Mouse (Mus musculus) urinary bladder, postnatal 36 days (tissue): ENCODE data around the gene Kbtbd6.
A peak's percentile ranks its signal among the peaks of the same experiment; 100 is the strongest.
"Not testable (repeated sequence)": the region's sequence is repeated elsewhere in the genome, so short reads cannot be mapped to it uniquely, and the experiment has no call there.

Experiments
- DNase-seq, 2 experiments: peaks; one replicate each; pipeline ENCODE4 v3.0.0; 2022; ENCODE audit warnings: low spot score in 2 of 2, mixed read lengths in 1 of 2

Gene Kbtbd6

DNA sequence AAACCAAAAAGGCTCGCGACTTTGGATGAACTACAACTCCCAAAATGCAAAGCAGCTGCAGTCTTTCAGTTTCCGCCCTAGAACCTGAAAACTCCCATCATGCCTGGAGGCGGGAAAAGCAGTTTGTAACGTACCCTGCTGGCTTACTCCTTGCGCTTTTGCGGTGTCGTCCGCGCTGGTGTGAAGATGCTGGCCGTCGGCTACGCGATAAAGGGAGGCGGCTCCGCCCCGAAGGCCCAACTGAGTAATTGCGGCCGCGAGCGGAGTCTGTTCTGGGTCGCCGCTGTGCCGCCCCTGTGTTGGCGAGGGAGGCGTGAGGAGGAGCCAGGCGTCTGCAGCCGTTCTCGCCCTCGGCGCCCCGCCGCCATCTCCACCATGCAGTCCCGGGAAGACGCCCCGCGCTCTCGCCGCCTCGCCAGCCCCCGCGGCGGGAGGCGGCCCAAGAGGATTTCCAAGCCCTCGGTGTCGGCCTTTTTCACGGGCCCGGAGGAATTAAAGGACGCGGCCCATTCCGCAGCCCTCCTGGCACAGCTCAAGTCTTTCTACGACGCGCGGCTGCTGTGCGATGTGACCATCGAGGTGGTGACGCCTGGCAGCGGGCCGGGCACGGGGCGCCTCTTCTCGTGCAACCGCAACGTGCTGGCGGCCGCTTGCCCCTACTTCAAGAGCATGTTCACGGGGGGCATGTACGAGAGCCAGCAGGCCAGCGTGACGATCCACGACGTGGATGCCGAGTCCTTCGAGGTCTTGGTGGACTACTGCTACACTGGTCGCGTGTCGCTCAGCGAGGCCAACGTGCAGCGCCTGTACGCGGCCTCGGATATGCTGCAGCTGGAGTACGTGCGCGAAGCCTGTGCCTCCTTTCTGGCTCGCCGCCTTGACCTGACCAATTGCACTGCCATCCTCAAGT lies at the start of gene Kbtbd6:
Gene Kbtbd6 (plus strand): TSS at position 155 of the 910 bp plus-strand sequence.
- DNase-seq = peak; percentile 71 to 72

DNA sequence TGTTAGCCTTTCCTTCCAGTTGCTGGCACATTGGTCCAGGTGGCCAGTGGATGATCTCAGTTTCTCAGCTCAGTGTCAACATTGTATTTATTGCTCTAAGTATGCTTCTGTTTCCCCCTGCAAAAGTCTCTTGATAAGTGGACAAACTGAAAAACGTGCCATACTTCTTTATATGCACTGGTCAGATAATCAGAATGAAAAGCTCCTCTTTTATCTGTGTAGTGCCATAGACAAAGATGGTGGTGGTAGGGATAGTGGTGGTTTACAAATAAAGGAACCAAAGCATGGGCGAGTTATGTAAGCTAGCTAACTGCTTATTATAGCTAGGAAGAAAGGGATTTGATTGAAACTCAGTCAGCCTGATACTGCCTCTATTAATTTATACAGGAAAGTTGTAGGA lies 44.0 kb upstream of the Kbtbd6 start:
- no peak for DNase-seq

DNA sequence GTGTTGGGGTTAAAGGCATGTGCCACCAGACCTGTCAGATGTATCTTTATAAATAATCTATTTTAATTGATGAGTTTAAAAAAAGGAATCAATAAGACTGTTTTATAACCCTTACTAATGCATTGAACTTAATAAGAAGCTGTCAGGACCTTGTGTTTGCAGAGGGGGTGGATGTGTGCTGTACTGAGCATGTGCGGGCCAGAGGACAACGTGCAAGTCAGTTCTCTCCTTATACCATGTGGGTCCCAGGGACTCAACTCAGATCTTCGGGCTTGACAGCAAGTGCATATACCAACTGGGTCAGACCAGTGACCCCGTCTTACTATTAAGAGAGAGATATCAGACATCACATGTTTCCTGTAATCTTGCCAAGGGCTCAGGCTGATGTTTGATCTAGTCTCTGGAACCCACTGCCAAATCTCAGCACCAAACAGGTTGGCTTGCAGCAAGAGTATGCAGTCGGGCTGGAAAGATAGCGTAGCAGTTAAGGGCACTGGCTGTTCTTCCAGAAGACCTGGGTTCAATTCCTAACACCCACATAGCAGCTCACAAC lies 42.3 kb upstream of the Kbtbd6 start:
- DNase-seq = no peak

DNA sequence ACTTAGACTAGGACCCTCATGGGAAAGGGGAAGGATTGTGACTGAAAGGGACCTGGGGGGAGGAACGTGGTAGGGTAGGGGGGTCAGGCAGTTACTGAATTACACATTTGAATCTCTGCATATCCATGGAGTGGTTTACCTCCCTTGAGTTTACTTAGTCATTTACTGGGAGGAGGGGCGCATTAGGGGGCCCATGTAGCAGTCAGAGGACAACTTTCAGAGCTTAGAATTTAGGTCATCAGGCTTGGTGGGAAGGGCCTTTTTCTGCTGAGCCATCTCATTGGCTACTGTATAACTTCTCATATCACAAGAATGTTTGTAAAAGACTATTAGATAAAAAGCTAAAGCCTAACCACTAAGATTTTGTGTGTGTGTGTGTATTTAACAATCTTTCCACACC lies 41.0 kb upstream of the Kbtbd6 start:
- no peak for DNase-seq

DNA sequence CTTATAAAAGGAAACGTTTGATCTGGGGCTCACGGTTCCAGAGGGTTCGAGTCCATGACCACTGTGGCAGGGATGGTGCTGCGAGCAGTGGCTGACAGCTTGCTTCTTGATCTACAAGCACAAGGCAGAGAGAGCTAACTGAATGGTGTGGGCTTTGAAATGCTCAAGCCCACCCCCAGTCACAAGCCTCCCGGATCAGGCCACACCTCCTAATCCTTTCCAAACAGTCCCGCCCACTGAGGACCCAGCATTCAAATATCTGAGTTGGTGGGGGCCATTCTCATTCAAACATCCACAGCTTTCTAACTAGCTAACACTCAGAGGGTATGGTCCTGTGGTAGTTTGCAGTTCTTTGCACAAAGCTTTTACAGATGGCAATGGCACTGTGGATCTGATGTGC lies 38.5 kb upstream of the Kbtbd6 start:
- DNase-seq = no peak

DNA sequence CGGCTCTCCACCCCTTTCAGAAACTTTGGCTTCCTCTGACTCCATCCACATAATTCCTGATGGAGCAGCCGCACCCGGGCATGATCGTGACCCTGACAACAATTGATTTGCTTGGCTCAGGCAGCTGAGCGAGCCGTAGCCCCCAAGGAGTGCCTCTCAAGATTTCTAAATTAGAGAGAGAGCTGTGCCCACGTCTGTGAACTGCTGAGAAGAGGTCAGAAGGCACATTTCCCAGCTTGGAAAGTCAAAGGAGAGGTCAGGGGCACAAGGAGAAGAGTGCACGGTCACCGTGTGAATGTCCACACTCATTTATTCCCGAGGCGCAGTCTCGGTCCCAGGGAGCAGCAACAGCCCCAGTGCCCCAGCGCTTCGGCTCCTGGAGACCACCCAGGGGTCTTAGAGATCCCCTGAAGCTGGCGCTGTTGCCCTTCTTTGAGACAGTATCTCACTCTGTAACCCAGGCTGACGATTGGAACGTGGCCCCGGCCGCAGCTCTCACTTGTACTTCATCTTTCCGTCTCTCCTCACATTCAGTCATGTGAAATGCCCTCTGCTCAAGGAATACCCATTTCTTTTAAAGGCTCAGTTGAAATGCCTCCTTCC lies 31.5 kb upstream of the Kbtbd6 start:
- DNase-seq = no peak

DNA sequence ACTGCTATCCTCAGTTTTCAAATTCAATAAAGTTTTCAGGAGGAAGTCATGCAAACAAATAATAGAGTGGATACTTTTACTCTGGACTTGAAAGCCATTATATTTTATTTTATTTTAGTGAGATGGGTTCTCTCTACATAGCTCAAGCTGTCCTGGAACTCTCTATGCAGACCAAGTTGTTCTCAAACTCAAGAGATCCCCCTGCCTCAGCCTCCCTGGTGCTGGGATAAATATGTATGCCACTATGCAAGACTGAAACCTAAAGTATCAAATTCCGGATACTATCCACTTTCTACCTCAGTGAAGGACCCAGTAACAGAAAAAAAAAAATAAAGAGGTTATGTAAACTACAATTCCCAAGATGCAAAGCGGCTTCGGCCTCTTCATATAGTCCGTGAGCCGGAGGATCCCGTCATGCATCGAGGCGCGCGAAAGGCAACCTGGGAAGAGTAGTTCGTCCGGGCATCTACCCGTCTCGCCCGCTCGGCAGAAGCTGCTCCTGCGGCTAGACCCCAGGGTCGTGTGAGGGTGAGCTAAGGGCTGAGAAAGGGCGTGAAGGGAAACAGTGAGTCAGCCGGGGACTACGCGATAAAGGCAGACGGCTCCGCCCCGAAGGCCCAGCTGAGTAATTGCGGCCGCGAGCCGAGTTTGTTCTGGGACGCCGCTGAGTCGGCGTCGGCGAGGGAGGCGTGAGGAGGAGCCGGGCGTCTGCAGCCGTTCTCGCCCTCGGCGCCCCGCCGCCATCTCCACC lies 25.5 kb upstream of the Kbtbd6 start, which contains the start of gene Kbtbd7:
Gene Kbtbd7 (plus strand): TSS at position 533 of the 751 bp plus-strand sequence.
- peak; percentile 91 to 96 for DNase-seq

DNA sequence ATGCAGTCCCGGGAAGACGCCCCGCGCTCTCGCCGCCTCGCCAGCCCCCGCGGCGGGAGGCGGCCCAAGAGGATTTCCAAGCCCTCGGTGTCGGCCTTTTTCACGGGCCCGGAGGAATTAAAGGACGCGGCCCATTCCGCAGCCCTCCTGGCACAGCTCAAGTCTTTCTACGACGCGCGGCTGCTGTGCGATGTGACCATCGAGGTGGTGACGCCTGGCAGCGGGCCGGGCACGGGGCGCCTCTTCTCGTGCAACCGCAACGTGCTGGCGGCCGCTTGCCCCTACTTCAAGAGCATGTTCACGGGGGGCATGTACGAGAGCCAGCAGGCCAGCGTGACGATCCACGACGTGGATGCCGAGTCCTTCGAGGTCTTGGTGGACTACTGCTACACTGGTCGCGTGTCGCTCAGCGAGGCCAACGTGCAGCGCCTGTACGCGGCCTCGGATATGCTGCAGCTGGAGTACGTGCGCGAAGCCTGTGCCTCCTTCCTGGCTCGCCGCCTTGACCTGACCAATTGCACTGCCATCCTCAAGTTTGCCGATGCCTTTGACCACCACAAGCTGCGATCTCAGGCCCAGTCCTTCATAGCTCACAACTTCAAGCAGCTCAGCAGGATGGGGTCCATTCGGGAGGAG lies 24.8 kb upstream of the Kbtbd6 start:
- not testable (repeated sequence) for DNase-seq

DNA sequence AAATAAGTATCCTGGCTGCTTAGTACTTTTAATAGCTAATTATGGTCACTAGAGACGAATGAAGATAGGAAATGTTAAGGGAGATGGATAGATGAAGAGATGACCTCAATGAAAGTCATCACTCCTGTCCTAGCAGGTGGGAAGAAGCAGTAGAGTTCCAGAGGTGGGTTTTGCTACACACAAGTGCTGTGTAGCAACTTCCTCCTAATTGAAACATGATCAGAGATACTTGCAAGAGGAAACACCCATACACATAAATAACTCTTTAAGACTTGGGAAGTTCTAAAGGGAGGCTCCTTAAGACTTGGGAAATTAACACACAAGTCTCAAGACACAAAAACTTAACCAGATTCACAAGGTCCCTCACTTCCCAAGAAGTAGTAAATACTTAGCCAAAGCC lies 17.6 kb upstream of the Kbtbd6 start:
- DNase-seq = no peak

DNA sequence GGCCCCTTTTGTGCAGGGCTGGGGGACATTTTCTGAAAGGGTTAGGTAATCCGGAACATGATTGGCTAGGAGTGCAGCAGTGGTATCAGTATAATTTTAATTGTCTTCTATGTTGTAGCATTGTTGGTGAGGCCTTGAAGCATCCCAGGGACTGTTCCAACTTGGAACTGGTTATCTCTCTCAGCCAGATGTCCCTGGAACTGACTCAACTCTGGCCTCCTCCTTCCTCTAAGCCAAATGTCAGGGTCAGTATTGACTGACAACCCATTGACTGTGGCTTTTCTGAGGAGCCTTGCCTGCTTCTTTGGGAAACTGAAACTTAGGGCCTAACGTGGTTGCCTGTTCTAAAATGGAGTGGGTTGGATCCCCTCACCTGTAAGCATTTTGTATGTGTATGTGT lies 11.0 kb upstream of the Kbtbd6 start:
- DNase-seq = no peak

DNA sequence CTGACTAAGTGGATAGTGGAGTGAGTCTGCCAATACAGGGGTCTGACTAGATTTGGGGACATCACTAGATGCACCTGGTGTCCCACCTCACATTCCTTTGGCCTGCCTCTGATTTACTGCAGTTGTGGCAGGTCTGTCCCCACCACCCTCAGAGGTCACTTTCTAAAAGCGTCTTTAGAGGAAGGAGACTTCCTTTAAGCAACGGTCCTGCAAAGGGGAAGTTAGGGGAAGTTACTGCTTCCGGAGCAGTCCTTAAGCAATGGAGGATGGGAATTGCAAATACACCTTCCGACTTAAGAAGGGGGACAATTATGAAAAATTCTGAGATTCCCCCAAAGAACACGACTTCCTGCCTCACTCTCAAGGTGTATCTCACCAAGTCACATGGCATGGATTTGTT lies 10.2 kb upstream of the Kbtbd6 start:
- no peak for DNase-seq

DNA sequence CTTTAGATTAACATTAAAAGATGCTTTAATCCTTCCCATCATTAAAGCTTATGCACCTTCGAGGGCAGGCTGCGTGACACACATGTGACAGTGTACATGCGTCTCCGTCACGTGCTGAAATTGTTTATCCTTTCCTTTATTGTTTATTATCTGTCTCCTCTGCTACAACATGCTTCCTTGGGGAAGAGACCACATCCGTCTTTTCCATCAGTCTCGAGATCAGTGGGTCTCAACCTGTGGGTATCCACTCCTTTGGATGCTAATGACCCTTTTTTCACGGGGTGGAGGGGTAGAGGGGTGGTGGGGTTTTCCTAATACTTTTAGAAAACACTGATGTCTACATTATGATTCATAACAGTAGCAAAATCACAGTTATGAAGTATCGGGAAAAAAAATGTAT lies 7.0 kb upstream of the Kbtbd6 start:
- no peak for DNase-seq

DNA sequence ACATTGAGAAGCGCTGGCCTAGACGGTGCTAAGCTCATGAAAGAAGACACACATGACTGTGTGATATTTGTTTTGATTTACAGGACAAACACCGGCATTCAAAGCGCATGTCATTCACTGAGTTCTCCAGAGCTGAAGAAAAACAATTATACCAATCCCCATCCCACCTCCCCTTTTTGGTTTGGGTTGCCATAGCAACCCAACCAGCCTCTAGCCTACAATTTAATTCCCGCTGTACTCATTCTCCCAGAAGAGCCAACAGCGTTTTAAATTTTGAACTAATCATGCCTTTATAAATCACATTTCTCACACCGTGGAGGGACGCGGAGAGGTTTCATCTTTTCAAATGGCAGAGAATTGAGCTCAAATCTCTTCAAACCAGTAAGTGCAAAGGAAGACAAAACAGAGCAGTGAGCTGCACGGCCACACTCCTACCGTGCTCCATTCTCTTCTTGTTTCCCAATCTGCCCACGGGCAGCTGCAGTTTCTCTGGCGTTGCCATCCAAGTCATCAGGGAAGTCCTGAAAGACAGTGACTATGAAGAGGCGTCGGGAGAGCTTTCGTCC lies 6.5 kb upstream of the Kbtbd6 start:
- no peak for DNase-seq

DNA sequence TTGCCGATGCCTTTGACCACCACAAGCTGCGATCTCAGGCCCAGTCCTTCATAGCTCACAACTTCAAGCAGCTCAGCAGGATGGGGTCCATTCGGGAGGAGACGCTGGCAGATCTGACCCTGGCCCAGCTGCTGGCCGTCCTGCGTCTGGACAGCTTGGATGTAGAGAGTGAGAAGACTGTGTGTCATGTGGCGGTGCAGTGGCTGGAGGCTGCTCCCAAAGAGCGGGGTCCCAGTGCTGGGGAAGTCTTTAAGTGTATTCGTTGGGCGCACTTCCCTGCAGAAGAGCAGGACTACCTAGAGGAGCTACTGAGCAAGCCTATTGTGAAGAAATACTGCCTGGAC lies 928 bp downstream of the Kbtbd6 start:
- DNase-seq = not testable (repeated sequence)

DNA sequence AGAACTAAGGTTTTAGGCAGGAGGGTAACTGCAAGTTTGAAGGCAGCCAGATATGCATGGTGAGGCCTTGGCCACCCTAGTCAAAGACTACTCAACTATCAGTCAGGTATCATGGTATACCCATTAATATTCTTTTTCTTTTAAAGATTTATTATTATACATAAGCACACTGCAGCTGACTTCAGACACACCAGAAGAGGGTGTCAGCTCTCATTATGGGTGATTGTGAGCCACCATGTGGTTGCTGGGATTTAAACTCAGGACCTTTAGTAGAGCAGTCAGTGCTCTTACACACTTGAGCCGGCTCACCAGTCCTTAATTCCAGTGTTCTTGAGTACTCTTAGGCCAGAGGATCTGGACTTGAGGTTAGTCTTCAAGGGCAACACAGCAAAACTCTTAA lies 8.8 kb downstream of the Kbtbd6 start:
- no peak for DNase-seq

DNA sequence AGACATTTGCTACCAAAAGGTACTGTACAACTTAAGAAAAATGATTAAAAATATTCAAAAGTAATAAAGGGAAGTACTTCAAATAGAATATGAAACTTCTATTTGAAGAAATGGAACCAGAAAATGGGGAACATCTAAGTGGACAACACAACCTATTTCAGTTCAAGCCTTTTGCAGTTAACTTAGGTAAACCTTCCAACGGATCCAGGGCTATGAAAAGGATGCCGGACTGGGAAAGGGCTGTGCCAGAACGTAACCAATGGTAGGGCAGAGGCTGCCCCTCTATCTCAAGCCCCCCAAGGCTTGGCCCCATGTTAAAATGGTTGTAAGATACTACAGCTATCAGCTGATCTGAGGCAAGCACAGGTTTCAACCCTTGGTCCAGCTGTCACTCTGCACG lies 9.4 kb downstream of the Kbtbd6 start:
- DNase-seq = no peak

DNA sequence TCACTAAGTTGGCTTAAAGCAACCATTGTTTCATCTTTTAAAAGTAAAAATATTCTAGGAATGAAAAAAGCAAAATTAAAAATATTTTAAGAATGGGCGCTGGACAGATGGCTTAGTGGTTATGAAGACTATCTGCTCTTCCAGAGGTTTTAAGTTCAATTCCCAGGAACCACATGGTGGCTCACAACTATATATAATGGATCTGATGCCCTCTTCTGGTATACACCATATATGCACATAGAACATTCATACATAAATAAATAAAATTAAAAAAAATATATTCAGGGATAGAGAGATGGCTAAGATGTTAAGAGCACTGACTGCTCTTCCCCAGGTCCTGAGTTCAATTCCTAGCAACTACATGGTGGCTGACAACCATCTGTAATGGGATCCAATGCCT lies 14.0 kb downstream of the Kbtbd6 start:
- DNase-seq = no peak

DNA sequence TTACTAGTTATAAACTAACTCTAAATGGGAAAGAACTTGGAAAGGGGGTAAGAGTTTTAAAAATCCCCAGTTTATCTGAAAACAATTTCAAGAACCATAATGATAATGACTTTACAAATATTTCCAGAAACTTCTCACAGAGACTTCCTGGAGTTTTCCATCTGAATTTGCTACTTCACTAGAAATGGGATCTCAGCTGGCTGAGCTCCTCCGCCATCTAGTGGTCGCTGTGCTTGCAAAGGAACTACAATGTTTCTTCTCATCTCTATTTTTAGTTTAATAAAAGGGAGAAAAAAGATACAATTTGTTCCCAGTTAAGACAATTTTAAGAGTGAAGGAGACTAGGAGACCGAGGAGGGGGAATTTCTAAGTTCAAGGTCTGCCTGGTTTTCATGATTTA lies 16.0 kb downstream of the Kbtbd6 start:
- DNase-seq = peak; percentile 35 to 52

DNA sequence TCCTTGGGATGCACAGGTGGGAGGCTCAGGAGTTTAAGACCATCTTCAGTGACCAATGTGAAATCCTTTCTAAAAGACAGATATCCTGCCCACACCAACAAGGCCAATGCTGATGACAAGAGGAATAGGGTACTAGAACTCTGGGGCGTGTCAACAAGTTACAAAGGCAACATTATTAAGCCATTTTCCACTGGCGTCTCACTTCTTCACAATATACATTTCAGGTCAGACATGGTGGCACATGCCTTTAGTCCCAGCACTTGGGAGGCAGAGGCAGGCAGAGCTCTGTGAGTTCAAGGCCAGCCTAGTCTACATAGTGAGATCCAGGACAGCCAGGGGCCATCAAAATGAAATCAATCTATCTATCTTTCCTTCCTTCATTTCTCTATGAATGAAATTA lies 21.7 kb downstream of the Kbtbd6 start:
- DNase-seq = no peak

DNA sequence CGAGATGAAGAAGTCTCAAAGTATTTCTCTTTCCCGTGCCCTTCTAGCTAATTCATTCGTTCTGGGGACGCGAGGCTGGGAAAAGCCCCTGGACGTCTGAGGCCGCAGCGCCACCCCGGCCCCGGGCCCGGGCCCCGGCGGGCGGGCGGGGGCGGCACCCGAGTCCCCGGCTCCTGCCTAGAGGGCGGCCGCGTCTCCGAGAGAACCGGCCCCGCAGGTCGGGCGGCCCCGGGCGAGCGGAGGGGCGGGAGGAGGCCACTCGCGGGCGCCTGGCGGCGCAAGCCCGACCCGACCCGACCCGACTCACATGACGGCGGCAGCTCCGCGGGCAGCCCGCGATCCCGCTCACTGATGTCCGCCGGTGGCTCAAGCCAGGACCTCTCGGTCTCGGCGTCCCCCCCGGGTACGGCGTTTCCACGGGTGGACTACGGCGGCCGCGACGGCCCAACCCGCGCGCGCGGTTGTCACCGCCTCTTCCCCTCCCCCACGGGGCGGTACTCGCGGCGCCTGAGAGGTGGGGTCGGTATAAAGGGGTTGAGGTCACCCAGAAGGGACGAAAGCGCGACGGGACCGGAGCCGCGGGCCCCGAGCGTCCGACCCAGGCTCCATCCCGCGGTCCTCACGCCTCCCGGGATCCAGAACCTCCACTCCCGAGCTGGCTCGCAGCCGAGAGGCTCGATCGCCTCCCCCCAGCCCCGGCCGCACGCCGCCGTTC lies 29.1 kb downstream of the Kbtbd6 start, which contains the start of gene Elf1:
Gene Elf1 (plus strand): TSS at position 571 of the 715 bp plus-strand sequence.
- DNase-seq = peak; percentile 96
